Mouse (Mus musculus): ENCODE results near the gene Clip2. TPM values are rescaled to one million over a fixed set of nuclear protein-coding genes. Genes with fewer than 3 reads are reported as not detected.

Clip2 gene
- polyA plus RNA-seq, 1 experiment: 21.9 TPM

GRCm38 (mm10) chr5:134531585-134531984, 20.6 kb downstream of the Clip2 start:
- WGBS: 59% methylated on average over 9 of the region's 9 CpGs
- DNase-seq: no peak
- TF ChIP-seq CTCF (IDR thresholded peaks at IDR 0.05; ENCODE audit: insufficient read depth, low read length) (no peak), POLR2A (IDR thresholded peaks at IDR 0.05; ENCODE audit: borderline replicate concordance, extremely low read depth, low read depth, low read length) (no peak)
- no peaks in the 10 kb centered on the region for H3K4me1 ChIP-seq (ENCODE audit: control insufficient read depth, insufficient read depth, low read length)
- H3K4me3 ChIP-seq (replicated peaks; ENCODE audit: extremely low read depth, low read depth, low read length): no peak overlapping the region

GRCm38 (mm10) chr5:134530830-134531229, 21.4 kb downstream of the Clip2 start:
- no peak overlapping the region for H3K4me3 ChIP-seq (replicated peaks; ENCODE audit: extremely low read depth, low read depth, low read length)
- DNase-seq: no peak
- TF ChIP-seq POLR2A (IDR thresholded peaks at IDR 0.05; ENCODE audit: borderline replicate concordance, extremely low read depth, low read depth, low read length): no peak
- TF ChIP-seq CTCF (IDR thresholded peaks at IDR 0.05; ENCODE audit: insufficient read depth, low read length): no peak
- WGBS: 59% methylated on average over 7 of the region's 7 CpGs
- no peaks in the 10 kb centered on the region for H3K4me1 ChIP-seq (ENCODE audit: control insufficient read depth, insufficient read depth, low read length)

DNA sequence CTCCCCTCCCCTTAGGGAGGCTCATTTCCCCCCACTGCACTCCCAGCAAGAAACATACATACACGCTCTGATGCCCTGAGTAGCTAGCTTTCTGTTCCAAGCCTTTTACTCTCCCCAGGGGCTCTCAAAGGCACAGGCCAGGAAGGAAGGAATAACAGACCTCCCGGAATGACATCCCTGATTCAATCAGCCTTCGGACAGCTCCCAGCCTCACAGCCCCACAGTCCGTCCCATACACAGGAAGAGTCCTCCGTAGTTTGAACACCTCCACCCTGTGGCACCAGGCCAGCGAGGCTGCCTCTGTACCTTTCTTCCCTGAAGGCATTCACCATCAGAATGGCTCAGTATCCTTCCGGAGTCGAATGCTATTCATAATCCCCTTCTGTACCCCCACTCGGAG, 23.7 kb downstream of the Clip2 start:
- Histone ChIP-seq H3K4me3 (replicated peaks; ENCODE audit: extremely low read depth, low read depth, low read length) (no peak overlapping the region), H3K4me1 (ENCODE audit: control insufficient read depth, insufficient read depth, low read length) (no peaks in the 10 kb centered on the region; the same call in 1 of the 2 replicates)
- DNase-seq: no peak
- TF ChIP-seq CTCF (IDR thresholded peaks at IDR 0.05; ENCODE audit: insufficient read depth, low read length) (no peak), POLR2A (IDR thresholded peaks at IDR 0.05; ENCODE audit: borderline replicate concordance, extremely low read depth, low read depth, low read length) (no peak)
- WGBS: 39% methylated on average over 9 of the region's 9 CpGs

DNA sequence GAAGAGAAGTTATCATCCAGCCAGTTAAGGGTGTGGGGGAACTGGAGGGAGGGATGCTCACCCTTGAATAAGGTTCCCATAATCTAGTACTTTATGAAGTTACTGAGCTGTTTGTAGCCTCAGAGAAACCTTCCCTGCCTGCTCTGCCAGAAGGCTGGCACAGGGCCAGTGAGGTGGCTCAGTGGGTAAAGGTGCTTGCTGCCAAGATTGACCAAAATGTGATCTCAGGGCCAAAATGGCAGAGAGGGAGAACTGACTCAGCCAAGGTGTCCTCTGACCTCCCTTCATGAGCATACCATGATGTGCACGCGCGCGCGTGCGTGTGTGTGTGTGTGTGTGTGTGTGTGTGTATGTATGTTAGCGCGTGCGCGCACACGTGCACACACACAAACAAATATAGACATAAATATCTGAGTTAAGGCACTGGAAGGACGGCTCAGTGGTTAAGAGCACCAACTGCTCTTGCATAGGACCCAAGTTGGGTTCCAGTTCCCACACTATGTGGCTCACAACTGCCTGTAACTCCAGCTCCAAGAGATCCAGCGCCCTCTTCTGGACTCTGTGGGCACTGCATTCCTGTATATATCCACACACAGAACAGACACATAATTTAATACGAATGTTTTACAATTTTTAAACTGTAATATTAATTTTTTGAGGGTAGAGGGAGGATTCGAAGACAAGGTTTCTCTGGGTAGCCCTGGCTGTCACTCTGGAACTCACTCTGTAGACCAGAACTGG, 26.1 kb downstream of the Clip2 start:
- no peak for DNase-seq
- no peaks in the 10 kb centered on the region; the same call in 1 of the 2 replicates for H3K4me1 ChIP-seq (ENCODE audit: control insufficient read depth, insufficient read depth, low read length)
- 93% methylated on average over 15 of the region's 15 CpGs for WGBS
- TF ChIP-seq CTCF (IDR thresholded peaks at IDR 0.05; ENCODE audit: insufficient read depth, low read length) (0 out of 2 replicates have a peak, but pooled peaks have one; percentile 11), POLR2A (IDR thresholded peaks at IDR 0.05; ENCODE audit: borderline replicate concordance, extremely low read depth, low read depth, low read length) (no peak)
- H3K4me3 ChIP-seq (replicated peaks; ENCODE audit: extremely low read depth, low read depth, low read length): no peak overlapping the region

- H3K4me3 ChIP-seq (replicated peaks; ENCODE audit: extremely low read depth, low read depth, low read length): no peak overlapping the region
- DNase-seq: no peak
- TF ChIP-seq POLR2A (IDR thresholded peaks at IDR 0.05; ENCODE audit: borderline replicate concordance, extremely low read depth, low read depth, low read length) (no peak), CTCF (IDR thresholded peaks at IDR 0.05; ENCODE audit: insufficient read depth, low read length) (no peak)
- WGBS: 83% methylated on average over 5 of the region's 5 CpGs
- H3K4me1 ChIP-seq (ENCODE audit: control insufficient read depth, insufficient read depth, low read length): no peaks in the 10 kb centered on the region; the same call in 1 of the 2 replicates
Measured at GRCm38 (mm10) chr5:134523728-134524127, 28.5 kb downstream of the Clip2 start.

GRCm38 (mm10) chr5:134522524-134522923, 29.7 kb downstream of the Clip2 start:
- WGBS: 93% methylated on average over 26 of the region's 26 CpGs
- no peak for DNase-seq
- Histone ChIP-seq H3K4me1 (ENCODE audit: control insufficient read depth, insufficient read depth, low read length) (no peaks in the 10 kb centered on the region; the same call in 1 of the 2 replicates), H3K4me3 (replicated peaks; ENCODE audit: extremely low read depth, low read depth, low read length) (no peak overlapping the region)
- no peak for TF ChIP-seq CTCF (IDR thresholded peaks at IDR 0.05; ENCODE audit: insufficient read depth, low read length)
- TF ChIP-seq POLR2A (IDR thresholded peaks at IDR 0.05; ENCODE audit: borderline replicate concordance, extremely low read depth, low read depth, low read length): no peak

DNA sequence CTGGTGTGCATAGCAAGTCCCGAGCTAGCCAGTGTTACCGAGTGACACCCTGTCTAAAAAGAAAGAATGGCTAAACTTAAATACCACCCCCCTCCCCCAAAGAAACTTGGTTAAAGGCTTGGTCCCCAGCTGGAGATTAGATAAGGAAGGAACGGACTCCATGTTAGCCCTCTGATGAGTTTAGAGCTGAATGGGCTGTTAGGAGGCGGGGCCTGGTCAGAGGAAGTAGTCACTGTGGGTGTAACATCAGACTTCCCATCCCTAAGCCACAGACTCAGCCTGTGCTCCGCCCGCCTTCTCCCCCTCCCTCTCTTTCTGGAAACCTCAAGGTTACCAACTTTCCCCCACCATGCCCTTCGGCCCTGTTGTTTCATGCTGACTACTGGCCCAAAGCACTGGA, 30.4 kb downstream of the Clip2 start:
- TF ChIP-seq POLR2A (IDR thresholded peaks at IDR 0.05; ENCODE audit: borderline replicate concordance, extremely low read depth, low read depth, low read length): no peak
- no peak for TF ChIP-seq CTCF (IDR thresholded peaks at IDR 0.05; ENCODE audit: insufficient read depth, low read length)
- no peaks in the 10 kb centered on the region; the same call in 1 of the 2 replicates for H3K4me1 ChIP-seq (ENCODE audit: control insufficient read depth, insufficient read depth, low read length)
- WGBS: 69% methylated on average over 7 of the region's 7 CpGs
- no peak for DNase-seq
- H3K4me3 ChIP-seq (replicated peaks; ENCODE audit: extremely low read depth, low read depth, low read length): no peak overlapping the region

DNA sequence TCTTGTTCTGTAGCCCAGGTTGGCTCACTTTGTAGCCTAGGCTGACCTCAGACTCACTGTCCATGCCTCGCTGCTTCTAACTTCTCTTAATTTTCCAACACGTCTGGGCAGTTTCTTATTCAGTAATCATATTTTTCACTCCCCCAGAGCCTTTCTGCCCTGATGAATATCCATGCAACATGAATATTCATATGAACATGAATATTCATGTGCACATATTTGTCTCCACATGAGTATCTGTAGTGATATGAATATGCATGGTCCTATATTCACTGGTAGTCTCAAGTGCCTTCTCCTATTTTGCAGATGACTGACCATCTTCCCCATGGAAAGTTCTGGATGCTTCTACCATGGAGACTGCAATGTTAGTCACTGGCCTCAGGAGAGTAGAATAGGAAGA, 31.1 kb downstream of the Clip2 start:
- TF ChIP-seq CTCF (IDR thresholded peaks at IDR 0.05; ENCODE audit: insufficient read depth, low read length) (no peak), POLR2A (IDR thresholded peaks at IDR 0.05; ENCODE audit: borderline replicate concordance, extremely low read depth, low read depth, low read length) (no peak)
- Histone ChIP-seq H3K4me3 (replicated peaks; ENCODE audit: extremely low read depth, low read depth, low read length) (no peak overlapping the region), H3K4me1 (ENCODE audit: control insufficient read depth, insufficient read depth, low read length) (no peaks in the 10 kb centered on the region; the same call in 1 of the 2 replicates)
- no peak for DNase-seq
- WGBS: 92% methylated on average over 2 of the region's 2 CpGs

DNA sequence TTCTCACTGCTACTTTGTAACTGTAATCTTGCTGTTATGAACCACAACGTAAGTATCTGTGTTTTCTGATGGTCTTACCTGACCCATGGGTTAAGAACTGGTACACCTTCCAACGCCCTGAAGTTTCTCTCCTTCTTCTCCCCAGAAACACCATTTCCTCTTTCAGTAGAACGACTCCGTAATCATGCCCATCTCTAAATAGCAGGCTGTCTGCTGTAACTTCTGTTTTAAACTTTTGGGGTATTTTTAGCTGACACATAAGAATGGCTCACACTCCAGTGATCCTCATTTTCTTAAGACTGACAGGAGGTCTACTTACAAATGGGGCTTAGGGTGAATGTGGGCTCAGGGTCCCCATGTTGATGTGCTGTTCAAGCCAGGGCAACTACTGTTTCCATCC, 32.1 kb downstream of the Clip2 start:
- H3K4me3 ChIP-seq (replicated peaks; ENCODE audit: extremely low read depth, low read depth, low read length): no peak overlapping the region
- DNase-seq: no peak
- H3K4me1 ChIP-seq (ENCODE audit: control insufficient read depth, insufficient read depth, low read length): no peaks in the 10 kb centered on the region; the same call in 1 of the 2 replicates
- 79% methylated on average over 4 of the region's 4 CpGs for WGBS
- TF ChIP-seq CTCF (IDR thresholded peaks at IDR 0.05; ENCODE audit: insufficient read depth, low read length) (no peak), POLR2A (IDR thresholded peaks at IDR 0.05; ENCODE audit: borderline replicate concordance, extremely low read depth, low read depth, low read length) (no peak)

GRCm38 (mm10) chr5:134519471-134519870, 32.8 kb downstream of the Clip2 start:
- no peak for DNase-seq
- Histone ChIP-seq H3K4me1 (ENCODE audit: control insufficient read depth, insufficient read depth, low read length) (no peaks in the 10 kb centered on the region; the same call in 1 of the 2 replicates), H3K4me3 (replicated peaks; ENCODE audit: extremely low read depth, low read depth, low read length) (no peak overlapping the region)
- no peak for TF ChIP-seq POLR2A (IDR thresholded peaks at IDR 0.05; ENCODE audit: borderline replicate concordance, extremely low read depth, low read depth, low read length)
- no peak for TF ChIP-seq CTCF (IDR thresholded peaks at IDR 0.05; ENCODE audit: insufficient read depth, low read length)
- 94% methylated on average over 5 of the region's 5 CpGs for WGBS
